Mouse (Mus musculus): Measurements from ENCODE around the gene March8. TPM values are rescaled to one million over a fixed set of nuclear protein-coding genes. Genes with fewer than 3 reads are reported as not detected.
"Not testable (repeated sequence)": the region's sequence is repeated elsewhere in the genome, so short reads cannot be mapped to it uniquely, and the experiment has no call there.

Gene March8
- polyA plus RNA-seq, 1 experiment from 2014 or later = 40.0 TPM

DNA sequence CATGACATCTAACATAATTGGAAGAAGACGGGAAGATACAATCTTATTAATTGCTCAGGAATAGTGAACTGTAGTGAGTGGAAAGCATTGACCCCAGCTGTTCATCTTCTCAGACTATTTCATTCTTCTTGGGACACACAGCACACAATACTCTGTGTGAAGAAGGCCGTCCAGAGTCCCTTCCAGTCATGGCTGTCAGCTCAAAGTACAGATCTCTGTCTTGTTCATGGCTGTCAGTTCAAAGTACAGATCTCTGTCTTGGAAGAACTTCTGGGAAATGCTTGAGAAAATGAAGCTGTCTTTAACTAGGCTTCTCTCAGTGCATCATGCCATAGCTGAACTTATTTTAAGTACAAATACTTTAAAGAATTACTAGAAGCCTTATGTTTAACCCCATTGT lies 10.1 kb downstream of the March8 start:
- no peaks in the 10 kb centered on the region for H3K9me3 ChIP-seq (ENCODE audit: control insufficient read depth, low read length)
- H3K27ac ChIP-seq (ENCODE audit: low read depth, low read length) = no peak overlapping the region
- WGBS = 88% methylated on average over 2 of the region's 2 CpGs
- ATAC-seq (ENCODE audit: low FRiP score, low TSS enrichment) = no peak
- H3K9ac ChIP-seq (ENCODE audit: low read depth, low read length) = no peak overlapping the region
- no peaks in the 10 kb centered on the region for H3K36me3 ChIP-seq (ENCODE audit: control insufficient read depth, insufficient read depth, low read length)
- H3K4me1 ChIP-seq (ENCODE audit: control insufficient read depth, insufficient read depth, low read length) = no peaks in the 10 kb centered on the region
- H3K4me3 ChIP-seq (ENCODE audit: low read length) = no peak overlapping the region
- H3K4me2 ChIP-seq (replicated peaks; ENCODE audit: low read depth, low read length) = no peak overlapping the region
- no peaks in the 10 kb centered on the region for H3K27me3 ChIP-seq (ENCODE audit: control insufficient read depth, insufficient read depth, low read length)

DNA sequence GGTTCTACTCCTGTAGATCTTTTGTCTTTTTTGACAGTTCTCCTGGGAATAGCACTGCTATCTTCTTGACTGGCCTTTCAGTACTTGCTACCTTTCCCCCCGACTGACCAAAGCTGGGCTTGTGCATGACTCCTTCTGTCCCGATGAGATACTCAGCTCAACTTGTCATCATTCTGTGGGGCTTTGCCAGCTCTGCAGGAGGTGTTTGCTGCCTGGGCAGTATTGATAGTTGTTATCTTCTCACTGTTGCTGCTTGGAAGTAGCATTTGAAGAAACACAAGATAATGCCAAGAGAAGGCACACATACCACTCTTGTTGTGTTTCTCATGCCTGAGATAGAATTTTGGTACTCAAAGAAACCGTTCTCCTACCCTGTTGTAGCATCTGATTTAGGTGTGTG lies 12.2 kb downstream of the March8 start:
- ATAC-seq (ENCODE audit: low FRiP score, low TSS enrichment) = no peak
- Histone ChIP-seq H3K27ac (ENCODE audit: low read depth, low read length) (no peak overlapping the region), H3K4me2 (replicated peaks; ENCODE audit: low read depth, low read length) (no peak overlapping the region), H3K4me1 (ENCODE audit: control insufficient read depth, insufficient read depth, low read length) (no peaks in the 10 kb centered on the region), H3K36me3 (ENCODE audit: control insufficient read depth, insufficient read depth, low read length) (no peaks in the 10 kb centered on the region), H3K4me3 (ENCODE audit: low read length) (no peak overlapping the region), H3K9me3 (ENCODE audit: control insufficient read depth, low read length) (no peaks in the 10 kb centered on the region), H3K9ac (ENCODE audit: low read depth, low read length) (no peak overlapping the region), H3K27me3 (ENCODE audit: control insufficient read depth, insufficient read depth, low read length) (no peaks in the 10 kb centered on the region)
- WGBS = 67% methylated on average over 3 of the region's 3 CpGs

DNA sequence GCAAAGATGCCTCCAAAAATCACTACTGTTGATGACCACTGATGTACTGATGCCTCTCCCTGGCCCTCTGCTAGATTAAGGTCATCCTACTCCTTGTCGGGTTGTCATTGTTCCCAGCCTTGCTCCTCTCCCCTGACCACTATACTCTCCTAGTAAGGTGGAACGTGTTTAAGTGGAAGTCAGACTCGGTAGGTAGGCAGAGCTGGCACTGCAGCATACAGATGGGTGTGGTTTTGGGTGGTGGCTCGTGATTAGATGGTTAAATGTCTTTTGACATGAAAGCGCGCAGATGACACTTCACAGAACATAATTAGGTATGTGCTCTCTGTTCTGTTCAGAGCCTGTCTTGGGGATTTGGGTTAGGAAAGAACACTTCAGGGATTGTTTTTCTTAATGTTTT lies 12.8 kb downstream of the March8 start:
- Histone ChIP-seq H3K4me3 (ENCODE audit: low read length) (no peak overlapping the region), H3K4me2 (replicated peaks; ENCODE audit: low read depth, low read length) (no peak overlapping the region), H3K27ac (ENCODE audit: low read depth, low read length) (no peak overlapping the region), H3K9ac (ENCODE audit: low read depth, low read length) (no peak overlapping the region), H3K36me3 (ENCODE audit: control insufficient read depth, insufficient read depth, low read length) (no peaks in the 10 kb centered on the region), H3K4me1 (ENCODE audit: control insufficient read depth, insufficient read depth, low read length) (no peaks in the 10 kb centered on the region), H3K27me3 (ENCODE audit: control insufficient read depth, insufficient read depth, low read length) (no peaks in the 10 kb centered on the region), H3K9me3 (ENCODE audit: control insufficient read depth, low read length) (no peaks in the 10 kb centered on the region)
- no peak for ATAC-seq (ENCODE audit: low FRiP score, low TSS enrichment)
- WGBS = 83% methylated on average over 6 of the region's 6 CpGs

DNA sequence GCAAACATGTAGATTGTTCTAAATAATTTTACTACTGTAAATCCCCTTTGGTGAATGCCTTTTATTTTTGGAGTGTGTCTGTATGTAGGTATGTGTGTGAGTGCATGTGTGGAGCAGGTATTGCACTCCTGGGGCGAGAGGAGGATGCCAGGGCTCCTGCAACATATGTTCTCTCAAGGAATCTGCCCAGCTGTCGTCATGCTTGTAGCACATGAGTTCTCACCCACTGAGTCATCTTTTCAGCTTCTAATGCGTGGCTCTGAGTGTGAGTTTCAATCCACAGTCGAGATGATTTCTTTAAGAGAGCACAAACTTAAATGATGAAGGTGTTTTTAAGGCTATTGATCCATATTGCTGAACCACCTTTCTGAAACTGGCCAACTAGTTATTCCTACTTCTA lies 13.7 kb downstream of the March8 start:
- 79% methylated on average over 4 of the region's 4 CpGs for WGBS
- Histone ChIP-seq H3K4me3 (ENCODE audit: low read length) (no peak overlapping the region), H3K9ac (ENCODE audit: low read depth, low read length) (no peak overlapping the region), H3K27me3 (ENCODE audit: control insufficient read depth, insufficient read depth, low read length) (no peaks in the 10 kb centered on the region), H3K36me3 (ENCODE audit: control insufficient read depth, insufficient read depth, low read length) (no peaks in the 10 kb centered on the region), H3K4me1 (ENCODE audit: control insufficient read depth, insufficient read depth, low read length) (no peaks in the 10 kb centered on the region), H3K4me2 (replicated peaks; ENCODE audit: low read depth, low read length) (no peak overlapping the region), H3K27ac (ENCODE audit: low read depth, low read length) (no peak overlapping the region), H3K9me3 (ENCODE audit: control insufficient read depth, low read length) (no peaks in the 10 kb centered on the region)
- ATAC-seq (ENCODE audit: low FRiP score, low TSS enrichment) = no peak

DNA sequence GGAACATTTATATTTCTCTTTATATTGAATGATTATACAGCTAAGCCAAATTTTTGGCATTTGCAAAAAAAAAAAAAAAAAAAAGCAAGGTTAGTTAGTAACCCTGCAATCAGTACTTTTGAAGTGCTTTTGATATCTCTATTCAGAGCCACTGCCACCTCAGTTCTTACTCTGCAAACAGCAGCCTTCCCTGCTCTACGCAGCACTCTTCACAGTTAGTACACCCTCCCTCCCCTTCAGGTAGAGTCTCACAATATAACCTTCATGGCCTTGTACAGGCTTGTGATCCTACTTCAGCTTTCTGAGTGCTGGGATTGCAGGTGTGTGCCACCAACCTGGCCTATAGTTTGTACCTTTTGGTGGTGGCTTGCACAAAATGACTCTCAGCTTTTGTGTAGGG lies 15.6 kb downstream of the March8 start:
- H3K4me1 ChIP-seq (ENCODE audit: control insufficient read depth, insufficient read depth, low read length) = no peaks in the 10 kb centered on the region
- WGBS = 97% methylated on average over 1 of the region's 1 CpGs
- no peak overlapping the region for H3K9ac ChIP-seq (ENCODE audit: low read depth, low read length)
- no peaks in the 10 kb centered on the region for H3K27me3 ChIP-seq (ENCODE audit: control insufficient read depth, insufficient read depth, low read length)
- H3K4me3 ChIP-seq (ENCODE audit: low read length) = no peak overlapping the region
- no peak for ATAC-seq (ENCODE audit: low FRiP score, low TSS enrichment)
- H3K27ac ChIP-seq (ENCODE audit: low read depth, low read length) = no peak overlapping the region
- H3K36me3 ChIP-seq (ENCODE audit: control insufficient read depth, insufficient read depth, low read length) = no peaks in the 10 kb centered on the region
- no peak overlapping the region for H3K4me2 ChIP-seq (replicated peaks; ENCODE audit: low read depth, low read length)
- H3K9me3 ChIP-seq (ENCODE audit: control insufficient read depth, low read length) = no peaks in the 10 kb centered on the region

DNA sequence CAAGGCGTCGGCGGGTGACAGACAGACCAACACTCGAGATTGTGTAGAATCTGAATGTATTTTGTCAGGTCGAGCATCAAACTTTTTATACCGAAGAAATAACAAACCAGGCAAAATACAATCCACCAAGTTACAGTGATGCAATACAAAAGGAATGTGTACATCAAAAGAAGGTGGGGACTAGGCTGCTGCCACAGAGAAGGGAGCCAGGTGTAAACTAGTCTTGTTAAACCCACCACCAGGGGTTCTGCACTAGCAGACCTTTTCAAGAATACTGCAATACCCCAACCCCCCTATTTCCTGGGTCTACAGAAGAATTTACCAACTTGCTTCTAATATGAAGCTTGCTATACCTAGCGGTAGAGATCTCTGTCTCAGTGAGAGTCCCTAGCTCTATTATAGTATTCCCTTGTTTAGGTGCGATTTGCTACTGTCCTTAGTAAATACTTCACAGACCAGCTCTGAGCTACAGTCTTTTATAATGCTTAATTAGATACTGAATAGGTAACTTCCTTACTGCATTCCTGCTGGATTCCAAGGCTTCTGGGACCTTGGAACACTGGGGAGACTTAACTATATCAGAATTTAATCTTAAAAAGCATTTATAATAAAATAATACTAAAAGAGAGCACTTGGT lies 18.6 kb downstream of the March8 start:
- H3K36me3 ChIP-seq (ENCODE audit: control insufficient read depth, insufficient read depth, low read length); ATAC-seq (ENCODE audit: low FRiP score, low TSS enrichment): not testable (repeated sequence)
- WGBS = 71% methylated on average over 8 of the region's 8 CpGs

DNA sequence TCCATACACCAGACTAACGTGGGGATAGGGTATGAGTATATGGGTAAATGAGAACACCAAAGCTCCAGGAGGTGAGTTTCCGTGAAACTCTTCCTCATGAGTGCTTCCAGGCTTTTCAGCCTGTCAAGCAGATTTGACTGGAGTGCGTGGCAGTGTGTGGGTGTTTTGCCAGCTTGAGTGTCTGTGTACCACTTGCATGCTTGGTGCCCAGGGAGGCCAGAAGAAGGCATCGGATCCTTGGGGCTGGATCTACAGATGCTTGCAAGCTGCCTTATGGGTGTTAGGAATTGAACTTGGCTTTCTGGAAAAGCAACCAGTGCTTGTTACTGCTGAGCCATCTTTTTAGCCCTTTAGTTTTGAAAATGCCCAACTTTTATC lies 19.1 kb downstream of the March8 start:
- Histone ChIP-seq H3K4me1 (ENCODE audit: control insufficient read depth, insufficient read depth, low read length) (no peaks in the 10 kb centered on the region), H3K27me3 (ENCODE audit: control insufficient read depth, insufficient read depth, low read length) (no peaks in the 10 kb centered on the region), H3K27ac (ENCODE audit: low read depth, low read length) (no peak overlapping the region), H3K36me3 (ENCODE audit: control insufficient read depth, insufficient read depth, low read length) (no peaks in the 10 kb centered on the region), H3K4me2 (replicated peaks; ENCODE audit: low read depth, low read length) (no peak overlapping the region), H3K9ac (ENCODE audit: low read depth, low read length) (no peak overlapping the region), H3K9me3 (ENCODE audit: control insufficient read depth, low read length) (no peaks in the 10 kb centered on the region), H3K4me3 (ENCODE audit: low read length) (no peak overlapping the region)
- ATAC-seq (ENCODE audit: low FRiP score, low TSS enrichment) = no peak
- 84% methylated on average over 4 of the region's 4 CpGs for WGBS

More for the DNA sequence above, 18.6 kb downstream of the March8 start:
- not testable (repeated sequence) for H3K4me2 ChIP-seq (replicated peaks; ENCODE audit: low read depth, low read length); H3K4me1 ChIP-seq (ENCODE audit: control insufficient read depth, insufficient read depth, low read length); H3K9me3 ChIP-seq (ENCODE audit: control insufficient read depth, low read length); H3K9ac ChIP-seq (ENCODE audit: low read depth, low read length); H3K4me3 ChIP-seq (ENCODE audit: low read length); H3K27me3 ChIP-seq (ENCODE audit: control insufficient read depth, insufficient read depth, low read length); H3K27ac ChIP-seq (ENCODE audit: low read depth, low read length)

DNA sequence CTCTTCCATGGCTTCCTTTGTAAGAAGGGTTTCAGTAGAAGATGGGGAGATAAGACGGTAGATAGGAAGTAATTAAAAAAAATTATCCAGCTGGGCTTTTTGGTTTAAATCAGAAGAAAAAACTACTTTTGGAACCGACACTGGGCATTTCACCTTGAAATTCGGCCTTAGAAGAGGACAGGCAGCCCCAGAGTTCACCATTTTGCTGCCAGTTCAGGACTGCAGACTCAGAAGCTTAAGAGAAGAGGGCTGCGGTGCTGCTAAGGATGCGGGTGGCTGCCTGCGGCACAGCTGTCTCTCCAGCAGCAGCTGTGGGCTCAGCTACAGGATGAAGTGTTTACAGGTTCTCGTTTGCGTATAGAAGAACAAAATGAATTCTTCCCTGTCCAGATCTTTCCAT lies 20.2 kb downstream of the March8 start:
- H3K4me3 ChIP-seq (ENCODE audit: low read length) = no peak overlapping the region
- no peaks in the 10 kb centered on the region for H3K27me3 ChIP-seq (ENCODE audit: control insufficient read depth, insufficient read depth, low read length)
- 70% methylated on average over 8 of the region's 8 CpGs for WGBS
- H3K36me3 ChIP-seq (ENCODE audit: control insufficient read depth, insufficient read depth, low read length) = no peaks in the 10 kb centered on the region
- no peak overlapping the region for H3K4me2 ChIP-seq (replicated peaks; ENCODE audit: low read depth, low read length)
- no peak overlapping the region for H3K27ac ChIP-seq (ENCODE audit: low read depth, low read length)
- ATAC-seq (ENCODE audit: low FRiP score, low TSS enrichment) = no peak
- H3K9ac ChIP-seq (ENCODE audit: low read depth, low read length) = no peak overlapping the region
- H3K9me3 ChIP-seq (ENCODE audit: control insufficient read depth, low read length) = no peaks in the 10 kb centered on the region
- no peaks in the 10 kb centered on the region for H3K4me1 ChIP-seq (ENCODE audit: control insufficient read depth, insufficient read depth, low read length)

DNA sequence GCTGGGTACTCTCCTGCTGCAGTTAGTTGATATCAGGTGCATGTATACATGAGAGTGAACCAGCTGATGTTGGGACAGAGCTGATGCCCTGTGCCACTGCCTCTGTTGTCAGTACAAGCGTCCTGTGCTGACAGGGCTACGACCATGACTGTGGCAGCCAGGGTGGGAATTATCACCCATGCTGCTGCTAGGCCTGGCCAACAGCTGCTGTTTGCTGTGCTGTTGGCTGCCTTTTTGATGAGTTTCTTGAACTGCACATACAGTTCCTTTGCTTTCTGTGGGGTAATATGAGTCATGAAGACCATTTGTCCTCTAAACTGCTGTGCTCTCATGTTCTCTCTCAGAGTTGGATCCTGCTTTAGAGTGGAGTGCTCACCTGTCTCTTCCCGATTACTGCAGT lies 21.4 kb downstream of the March8 start:
- 77% methylated on average over 3 of the region's 3 CpGs for WGBS
- H3K4me2 ChIP-seq (replicated peaks; ENCODE audit: low read depth, low read length) = no peak overlapping the region
- H3K27me3 ChIP-seq (ENCODE audit: control insufficient read depth, insufficient read depth, low read length) = no peaks in the 10 kb centered on the region
- no peak overlapping the region for H3K9ac ChIP-seq (ENCODE audit: low read depth, low read length)
- H3K9me3 ChIP-seq (ENCODE audit: control insufficient read depth, low read length) = no peaks in the 10 kb centered on the region
- H3K27ac ChIP-seq (ENCODE audit: low read depth, low read length) = no peak overlapping the region
- H3K4me3 ChIP-seq (ENCODE audit: low read length) = no peak overlapping the region
- H3K4me1 ChIP-seq (ENCODE audit: control insufficient read depth, insufficient read depth, low read length) = no peaks in the 10 kb centered on the region
- no peaks in the 10 kb centered on the region for H3K36me3 ChIP-seq (ENCODE audit: control insufficient read depth, insufficient read depth, low read length)
- no peak for ATAC-seq (ENCODE audit: low FRiP score, low TSS enrichment)

All from kidney, embryonic 14.5 days (tissue).